Comparison of ENCODE assay signal across 12 mouse cellular contexts in the genomic region with DNA sequence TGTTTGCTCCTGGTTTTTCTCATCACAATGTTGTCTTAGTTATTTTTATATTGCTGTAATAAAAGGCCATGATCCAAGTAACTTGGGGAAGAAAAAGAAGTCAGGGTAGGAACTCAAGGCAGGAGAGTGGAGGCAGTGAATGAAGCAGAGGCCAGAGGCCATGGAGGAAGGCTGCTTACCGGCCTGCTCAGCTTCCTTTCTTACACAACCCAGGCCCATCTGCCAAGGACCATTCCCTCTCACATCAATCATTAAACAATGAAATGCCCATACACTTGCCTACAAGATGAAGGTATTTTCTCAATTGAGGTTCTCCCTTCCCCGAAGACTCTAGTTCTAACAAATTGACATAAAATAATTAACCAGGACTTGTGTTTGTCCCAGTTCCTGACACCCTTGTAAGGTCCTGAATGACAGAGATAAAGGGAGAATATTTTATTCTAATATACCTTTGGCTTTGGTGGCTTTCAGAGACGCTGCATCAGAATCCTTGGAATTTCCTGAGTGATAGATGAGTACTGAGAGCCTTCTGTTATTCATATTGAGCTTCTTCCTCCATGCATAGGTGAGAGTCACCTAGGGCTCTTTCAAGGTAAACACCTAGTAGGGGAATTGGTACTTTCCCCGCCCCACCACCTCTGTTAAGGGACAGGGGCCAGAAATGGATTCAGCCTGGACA.
"Had no signal": no experiment of that assay in that cellular context is flagged by ENCODE, and none has a peak within 500 bp of the region (broad histone marks: within the 10 kb centered on the region; RNA-seq: fewer than 3 reads in every experiment).

No protein-coding gene starts in this region.

- H3K27me3 ChIP-seq: liver, embryonic 12.5 days; midbrain, embryonic 15.5 days; neural tube, embryonic 12.5 days had no signal

- H3K9me3 ChIP-seq: limb, embryonic 10.5 days; liver, embryonic 12.5 days; midbrain, embryonic 10.5 days; midbrain, embryonic 15.5 days; neural tube, embryonic 12.5 days had no signal

- H3K9ac ChIP-seq: liver, embryonic 12.5 days; lung, embryonic 14.5 days; midbrain, embryonic 15.5 days; neural tube, embryonic 12.5 days had no signal

- ATAC-seq: liver, embryonic 12.5 days; midbrain, embryonic 15.5 days had no signal

- H3K4me1 ChIP-seq: limb, embryonic 10.5 days; midbrain, embryonic 10.5 days; midbrain, embryonic 15.5 days; neural tube, embryonic 12.5 days had no signal

- H3K36me3 ChIP-seq: limb, embryonic 10.5 days; liver, embryonic 12.5 days; midbrain, embryonic 10.5 days; midbrain, embryonic 15.5 days; neural tube, embryonic 12.5 days had no signal

- H3K4me3 ChIP-seq: left cerebral cortex, adult 2 months; limb, embryonic 10.5 days; liver, embryonic 12.5 days; midbrain, embryonic 10.5 days; midbrain, embryonic 15.5 days; neural tube, embryonic 12.5 days had no signal

- H3K4me2 ChIP-seq: liver, embryonic 12.5 days; lung, embryonic 14.5 days; midbrain, embryonic 15.5 days; neural tube, embryonic 12.5 days had no signal

- H3K27ac ChIP-seq: left cerebral cortex, adult 2 months; limb, embryonic 10.5 days; liver, embryonic 12.5 days; midbrain, embryonic 10.5 days; midbrain, embryonic 15.5 days; neural tube, embryonic 12.5 days; stomach, postnatal 0 days had no signal

- DNase-seq: lung, embryonic 14.5 days; lung, postnatal 10 days; lung, postnatal 4 days; thymus, adult 18-20 months; thymus, postnatal 14 days had no signal
